Mouse (Mus musculus) bone marrow, adult 2 months (tissue): ENCODE measurements at regions not wholly inside any gene's neighbourhood (a gene's known extent, or its start where the extent isn't known, plus 50 kb on each side); places are given as distances from the start of the nearest gene placed in this dataset.

Experiments used
- CTCF ChIP-seq: fragments of 200-500 bp; IDR thresholded peaks from 2 replicates; pipeline ENCODE4 v1.5.1; 2011; ENCODE audit warnings: low read length, control low read depth; ENCODE audit not compliant: control insufficient read depth, insufficient read depth
- POLR2A ChIP-seq: fragments of 200-500 bp; IDR thresholded peaks from 2 replicates; pipeline ENCODE4 v1.6.1; 2011; ENCODE audit warnings: low read depth, mild to moderate bottlenecking, control low read depth, low read length, borderline replicate concordance; ENCODE audit not compliant: control insufficient read depth

DNA sequence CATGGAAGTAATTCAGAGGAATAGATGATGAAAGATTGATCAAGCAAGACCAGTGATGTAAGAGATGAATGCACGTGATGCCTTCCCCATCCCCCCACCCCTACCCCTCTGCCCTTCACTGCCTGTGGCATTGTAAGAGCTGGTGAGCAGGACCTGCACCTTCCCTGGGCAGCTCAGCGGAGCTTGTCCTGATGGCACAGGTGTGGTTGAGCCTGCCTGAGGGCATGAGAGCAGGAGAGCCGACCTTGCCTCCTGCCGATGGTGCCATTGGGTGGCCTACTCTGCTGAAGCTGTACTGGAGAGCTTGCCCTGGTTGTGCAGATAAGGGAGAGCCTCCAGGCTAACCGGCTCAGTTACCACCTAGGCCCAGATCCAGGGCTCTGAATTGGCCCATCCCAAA lies 53.4 kb upstream of the Tspan5 start:
- TF ChIP-seq CTCF (no peak), POLR2A (no peak)
